In genomic region chr2:160364666-160365065, GRCm38 (mm10) we compare ENCODE assay signal across 10 mouse cellular contexts. TPM values are rescaled to one million over a fixed set of nuclear protein-coding genes. Genes with fewer than 3 reads are reported as not detected.
A peak's percentile ranks its signal among the peaks of the same experiment; 100 is the strongest.
DNase-seq lines count a peak whose midpoint lies in the region; ATAC-seq lines count a peak whose summit lies in the region.
"Had no signal": no experiment of that assay in that cellular context is flagged by ENCODE, and none has a peak within 500 bp of the region (broad histone marks: within the 10 kb centered on the region; RNA-seq: fewer than 3 reads in every experiment).

No protein-coding gene starts in this region.

- intact Hi-C loops in heart, postnatal 36 days (cut with DNase I), result loop anchor here (5.0 to 10.0 kb wide), 5 partner anchors 192 to 1452 kb away; no protein-coding TSS in a partner anchor

- H3K4me1 ChIP-seq in heart, embryonic 11.5 days (ENCODE audit: control insufficient read depth, insufficient read depth, low read length), result peaks cover 24% of the 10 kb centered on the region
- H3K4me1 ChIP-seq in forebrain, embryonic 16.5 days (replicated peaks; ENCODE audit: control insufficient read depth, insufficient read depth, low read length), result peaks cover 42% of the 10 kb centered on the region
- H3K4me1 ChIP-seq in liver, embryonic 13.5 days (replicated peaks), result peaks cover 16% of the 10 kb centered on the region

- H3K27me3 ChIP-seq in heart, embryonic 11.5 days (ENCODE audit: control insufficient read depth, insufficient read depth, low read length), result peaks cover 69% of the 10 kb centered on the region
- peaks cover 47% of the 10 kb centered on the region for H3K27me3 ChIP-seq in forebrain, embryonic 16.5 days (replicated peaks; ENCODE audit: control insufficient read depth, insufficient read depth, low read length)
- H3K27me3 ChIP-seq in liver, embryonic 13.5 days, result peaks cover 100% of the 10 kb centered on the region

- peak overlapping the region; percentile 50 for H3K4me3 ChIP-seq in heart, embryonic 11.5 days (ENCODE audit: low read depth, low read length)
- peak overlapping the region; percentile 57 for H3K4me3 ChIP-seq in forebrain, embryonic 16.5 days (replicated peaks; ENCODE audit: low read length)
- peak overlapping the region; percentile 52 for H3K4me3 ChIP-seq in liver, embryonic 13.5 days (replicated peaks)
- H3K4me3 ChIP-seq: myocyte had no signal

- no peak for ATAC-seq in heart, embryonic 11.5 days (replicated peaks; ENCODE audit: insufficient number of reproducible peaks, low FRiP score, low TSS enrichment)
- no peak for ATAC-seq in forebrain, embryonic 16.5 days
- no peak for ATAC-seq in liver, embryonic 13.5 days (ENCODE audit: low read depth)
- no peak for ATAC-seq in megakaryocyte-erythroid progenitor cell, adult 5-6 weeks (replicated peaks; ENCODE audit: low FRiP score, low TSS enrichment, poor library complexity, severe bottlenecking)

- 2% methylated on average over 12 of the region's 12 CpGs for WGBS in heart, embryonic 11.5 days (ENCODE audit: insufficient replicate concordance)
- WGBS in forebrain, embryonic 16.5 days, result 4% methylated on average over 12 of the region's 12 CpGs
- WGBS in liver, embryonic 13.5 days (ENCODE audit: insufficient replicate concordance), result 4% methylated on average over 12 of the region's 12 CpGs

- no peak overlapping the region for H3K27ac ChIP-seq in heart, embryonic 11.5 days (ENCODE audit: low read depth, low read length)
- no peak overlapping the region for H3K27ac ChIP-seq in forebrain, embryonic 16.5 days (ENCODE audit: low read length)
- H3K27ac ChIP-seq in liver, embryonic 13.5 days, result no peak overlapping the region

- peak overlapping the region; percentile 28; the same call in 1 of the 2 replicates for H3K9ac ChIP-seq in heart, embryonic 11.5 days (ENCODE audit: low read depth, low read length)
- no peak overlapping the region for H3K9ac ChIP-seq in forebrain, embryonic 16.5 days (replicated peaks; ENCODE audit: low read depth, low read length)
- no peak overlapping the region for H3K9ac ChIP-seq in liver, embryonic 13.5 days

- no peaks in the 10 kb centered on the region for H3K36me3 ChIP-seq in heart, embryonic 11.5 days (ENCODE audit: control insufficient read depth, insufficient read depth, low read length)
- no peaks in the 10 kb centered on the region for H3K36me3 ChIP-seq in forebrain, embryonic 16.5 days (ENCODE audit: control insufficient read depth, insufficient read depth)
- no peaks in the 10 kb centered on the region for H3K36me3 ChIP-seq in liver, embryonic 13.5 days

- no peak for DNase-seq in heart, postnatal 36 days
- peak; percentile 38 for DNase-seq in ZHBTc4 (ENCODE audit: low read depth, low spot score)
- no peak for DNase-seq in liver, embryonic 13.5 days
- no peak for DNase-seq in MN1 (ENCODE audit: low spot score)
- no peak for DNase-seq in c-Kit-positive CD71-positive TER-119-positive erythroid progenitor cells, embryonic 14.5 days (ENCODE audit: low spot score)

- no peaks in the 10 kb centered on the region for H3K9me3 ChIP-seq in heart, embryonic 11.5 days (replicated peaks; ENCODE audit: control insufficient read depth, low read length)
- H3K9me3 ChIP-seq in forebrain, embryonic 16.5 days (ENCODE audit: control insufficient read depth, low read length), result no peaks in the 10 kb centered on the region
- no peaks in the 10 kb centered on the region for H3K9me3 ChIP-seq in liver, embryonic 13.5 days (replicated peaks)

- H3K4me2 ChIP-seq in heart, embryonic 11.5 days, result peak overlapping the region; percentile 94
- H3K4me2 ChIP-seq in forebrain, embryonic 16.5 days (ENCODE audit: low read length), result peak overlapping the region; percentile 92
- 0 out of 2 replicates have a peak overlapping the region, but pooled peaks have one; percentile 13 for H3K4me2 ChIP-seq in liver, embryonic 13.5 days

RNA-seq across cellular contexts. Expression of gene Mafb, which starts 2.2 kb away (rescaled TPM):
- 5.3 and 5.4 TPM in 2 replicates for polyA plus RNA-seq in heart, embryonic 11.5 days (2014; fragmentation: Nextera tagmentation; extraction: Ambion mirVana)
- 10 to 100 TPM; 11.7 to 16.2 TPM for total RNA-seq in heart, postnatal 36 days (2021)
- 14.9 and 16.4 TPM in 2 replicates for polyA plus RNA-seq in forebrain, embryonic 16.5 days (2015; fragmentation: Nextera tagmentation; extraction: Ambion mirVana)
- polyA plus RNA-seq in liver, embryonic 13.5 days (2015; fragmentation: Nextera tagmentation; extraction: Ambion mirVana), result 2.4 and 3.3 TPM in 2 replicates
- not detected in 2 replicates for total RNA-seq in megakaryocyte-erythroid progenitor cell, adult 5-6 weeks (2014; fragmentation: Nextera tagmentation)
- 0.27 and 0.28 TPM in 2 replicates for total RNA-seq in megakaryocyte-erythroid progenitor cell, adult 5-6 weeks (2017)

RNA-seq across cellular contexts. Expression of gene Gm826, which starts 30.7 kb away (rescaled TPM):
- polyA plus RNA-seq in heart, embryonic 11.5 days (2014; fragmentation: Nextera tagmentation; extraction: Ambion mirVana), result 32.3 and 33.3 TPM in 2 replicates
- total RNA-seq in heart, postnatal 36 days (2021), result 1 to 10 TPM; 7.1 to 8.8 TPM
- not detected in 2 replicates for polyA plus RNA-seq in forebrain, embryonic 16.5 days (2015; fragmentation: Nextera tagmentation; extraction: Ambion mirVana)
- 7.2 and 9.0 TPM in 2 replicates for polyA plus RNA-seq in liver, embryonic 13.5 days (2015; fragmentation: Nextera tagmentation; extraction: Ambion mirVana)
- not detected in 2 replicates for total RNA-seq in megakaryocyte-erythroid progenitor cell, adult 5-6 weeks (2014; fragmentation: Nextera tagmentation)
- not detected in 2 replicates for total RNA-seq in megakaryocyte-erythroid progenitor cell, adult 5-6 weeks (2017)
- total RNA-seq: hematopoietic stem cell, adult 5-6 weeks had no signal
- polyA plus RNA-seq: myocyte had no signal

Comparison
In these comparisons a context has a peak if more than half of its experiments do, and no peak if none do; other contexts are left out.
1. H3K4me2 ChIP-seq: peak in every context shown above with its lines; median percentile 94 in heart, embryonic 11.5 days; 92 in forebrain, embryonic 16.5 days; 13 in liver, embryonic 13.5 days.